Mouse (Mus musculus) ES-CJ7 (cell line): ENCODE results near the gene Clca4b.
"Not testable (repeated sequence)": the region's sequence is repeated elsewhere in the genome, so short reads cannot be mapped to it uniquely, and the experiment has no call there.

ENCODE experiments used
- DNase-seq: peaks from one replicate; pipeline ENCODE4 v3.0.0; 2011; ENCODE audit warnings: low read depth, low spot score

The Clca4b gene

DNA sequence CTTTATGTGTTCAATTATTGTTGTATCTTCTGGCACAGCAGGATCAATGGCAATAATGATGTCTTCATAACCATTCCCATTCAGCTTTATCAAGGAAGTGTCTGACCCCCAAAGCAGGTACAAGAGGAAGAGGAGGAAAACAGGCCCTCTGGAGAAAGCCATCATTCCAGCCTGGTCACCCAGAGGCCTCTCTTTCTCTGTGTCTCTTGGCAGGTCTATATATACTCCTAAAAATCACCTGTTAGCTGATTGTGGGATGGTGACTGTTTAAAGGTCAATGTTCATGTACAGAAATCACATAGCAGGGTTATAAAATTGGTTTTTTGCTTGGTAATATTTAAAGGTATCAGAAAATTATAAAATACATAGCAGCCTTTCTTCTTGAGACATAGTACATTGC lies at the start of gene Clca4b:
Gene Clca4b (minus strand): TSS at position 195 of the 400 bp plus-strand sequence.
- no peak for DNase-seq

DNA sequence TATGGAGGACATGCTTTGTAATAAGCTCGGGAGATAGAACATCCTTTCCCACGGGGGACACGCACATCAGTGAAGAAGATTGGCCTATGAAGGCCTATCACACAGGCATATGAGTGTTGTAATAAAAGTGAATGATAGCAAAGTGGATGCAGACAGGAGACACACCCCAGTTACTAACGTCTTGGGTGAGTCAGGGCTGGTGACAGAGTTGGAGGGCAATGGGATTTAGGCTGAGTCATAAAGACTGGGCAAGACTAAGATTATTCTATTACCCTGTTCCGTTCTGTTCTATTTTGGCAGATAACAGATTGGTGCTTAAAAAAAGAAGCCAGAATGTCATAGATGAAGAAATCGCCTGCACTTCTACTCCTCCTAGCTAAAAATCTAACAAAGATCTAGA lies 48.2 kb upstream of the Clca4b start:
- DNase-seq: no peak

DNA sequence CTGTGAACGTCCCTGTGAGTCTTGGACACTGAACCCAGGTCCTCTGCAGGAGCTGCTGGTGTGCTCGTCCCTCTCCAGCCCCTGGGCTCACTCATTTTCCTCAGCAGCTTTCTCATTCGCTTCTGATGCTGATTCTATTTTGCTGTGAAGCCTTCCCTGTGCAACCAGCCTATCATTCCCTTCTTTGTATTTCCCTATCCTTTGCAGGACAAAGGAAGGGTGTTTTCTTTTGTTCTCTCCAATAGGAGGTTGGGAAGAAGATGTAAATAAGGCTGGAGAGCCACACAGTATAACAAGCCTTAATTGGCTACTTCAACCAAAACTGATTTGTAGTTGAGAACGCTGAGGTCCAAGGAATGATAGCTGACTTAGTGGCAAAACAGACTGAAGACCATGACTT lies 45.3 kb upstream of the Clca4b start:
- peak; percentile 48 for DNase-seq

DNA sequence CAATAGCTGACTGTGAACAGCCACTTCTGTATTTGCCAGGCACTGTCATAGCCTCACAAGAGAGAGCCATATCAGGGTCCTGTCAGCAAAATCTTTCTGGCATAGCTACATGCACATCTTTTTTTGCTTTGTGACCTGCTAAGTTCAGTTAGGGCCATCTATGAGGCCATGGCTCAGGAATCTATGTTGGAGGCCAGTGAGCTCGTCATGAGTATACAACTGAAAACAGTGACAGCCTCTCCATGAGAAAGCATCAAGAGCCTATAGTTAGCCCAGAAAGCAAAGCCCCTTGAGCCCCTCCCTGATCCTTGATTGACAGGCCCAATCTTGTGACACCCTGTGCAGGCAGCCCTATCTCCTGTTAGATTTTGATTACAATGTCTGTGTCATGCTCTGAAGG lies 43.8 kb upstream of the Clca4b start:
- DNase-seq: no peak

DNA sequence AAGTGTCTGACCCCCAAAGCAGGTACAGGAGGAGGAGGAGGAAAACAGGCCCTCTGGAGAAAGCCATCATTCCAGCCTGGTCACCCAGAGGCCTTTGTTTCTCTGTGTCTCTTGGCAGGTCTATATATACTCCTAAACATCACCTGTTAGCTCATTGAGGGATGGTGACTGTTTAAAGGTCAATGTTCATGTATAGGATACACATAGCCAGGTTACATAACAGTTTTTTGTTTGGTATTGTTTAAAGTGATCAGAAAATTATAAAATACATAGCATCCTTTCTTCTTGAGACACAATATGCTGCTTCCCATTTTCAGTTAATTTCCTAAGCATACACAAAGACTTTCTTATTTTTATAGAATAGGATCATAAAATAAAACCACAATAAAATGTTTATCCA lies 42.6 kb upstream of the Clca4b start, which contains the start of gene Clca4a:
Gene Clca4a (minus strand): TSS at position 101 of the 400 bp plus-strand sequence.
- no peak for DNase-seq

DNA sequence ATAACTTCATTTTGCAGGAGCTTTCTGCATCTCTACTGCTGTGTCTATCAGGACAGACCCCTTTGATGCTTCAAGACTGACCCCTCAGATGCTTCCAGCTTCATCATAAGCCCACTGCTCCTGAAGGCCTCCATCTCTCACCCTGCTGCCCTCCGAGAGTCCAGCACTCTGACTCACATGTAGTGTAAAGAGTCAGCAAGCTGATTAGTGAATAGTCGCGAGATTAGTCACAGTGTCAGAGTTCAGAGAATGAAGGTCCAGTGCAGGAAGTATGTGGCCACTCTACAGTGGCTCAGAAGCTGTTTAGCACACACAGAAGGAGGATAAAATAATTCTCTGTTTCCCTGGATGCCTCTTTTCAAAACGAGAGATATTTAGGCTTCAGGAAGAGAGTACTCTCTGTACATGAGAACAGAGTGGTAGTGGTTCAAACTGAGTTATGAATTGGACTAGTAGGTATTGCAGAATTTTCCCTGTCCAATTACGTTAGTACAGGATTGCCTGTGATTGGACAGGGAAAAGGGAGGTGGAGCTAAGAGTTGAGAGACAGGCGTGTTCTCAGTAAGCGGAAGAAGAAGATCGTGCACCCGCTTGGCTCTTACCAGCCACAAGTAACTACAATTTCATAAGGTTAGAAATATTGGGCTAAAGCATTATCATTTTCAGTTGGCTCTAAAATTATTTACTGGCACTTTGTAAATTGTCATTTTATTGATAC lies 39.4 kb upstream of the Clca4b start:
- no peak for DNase-seq

DNA sequence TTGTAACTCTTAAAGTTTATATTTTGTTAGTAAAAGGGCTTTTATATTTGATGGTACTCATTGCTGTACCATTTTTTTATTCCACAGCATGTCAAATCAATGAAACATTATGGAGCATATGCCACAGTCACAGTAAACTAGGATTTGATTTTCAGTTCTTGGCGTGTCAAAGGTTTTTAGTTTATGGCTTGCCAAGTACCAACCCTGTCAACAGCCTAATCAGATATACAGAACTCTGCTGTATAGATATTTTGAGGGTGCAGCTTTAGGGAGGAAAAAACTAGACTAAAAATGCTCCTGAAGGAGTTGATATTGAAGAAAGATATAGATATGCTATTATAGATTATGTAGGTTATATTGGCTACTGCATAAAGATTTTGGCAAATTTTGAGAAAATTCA lies 37.4 kb upstream of the Clca4b start:
- no peak for DNase-seq

DNA sequence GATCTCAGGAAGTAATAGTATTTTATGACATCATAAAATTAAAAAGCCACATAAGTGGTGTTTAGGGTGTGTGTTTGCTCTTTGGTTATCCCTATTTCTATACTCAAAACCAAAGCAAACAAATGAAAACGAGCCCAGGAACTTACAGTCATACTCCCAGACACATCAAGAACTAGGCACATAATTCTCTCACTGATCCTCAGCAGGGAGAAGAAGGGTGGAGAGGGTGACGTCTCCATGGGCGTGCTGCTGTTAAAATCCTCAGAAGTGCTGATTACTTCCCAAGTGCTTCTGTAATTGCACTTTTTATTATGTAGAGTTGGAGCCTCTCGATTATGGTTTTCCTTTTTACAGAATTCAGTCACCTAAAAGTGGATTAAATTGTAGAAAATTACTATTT lies 33.7 kb upstream of the Clca4b start:
- DNase-seq: no peak

DNA sequence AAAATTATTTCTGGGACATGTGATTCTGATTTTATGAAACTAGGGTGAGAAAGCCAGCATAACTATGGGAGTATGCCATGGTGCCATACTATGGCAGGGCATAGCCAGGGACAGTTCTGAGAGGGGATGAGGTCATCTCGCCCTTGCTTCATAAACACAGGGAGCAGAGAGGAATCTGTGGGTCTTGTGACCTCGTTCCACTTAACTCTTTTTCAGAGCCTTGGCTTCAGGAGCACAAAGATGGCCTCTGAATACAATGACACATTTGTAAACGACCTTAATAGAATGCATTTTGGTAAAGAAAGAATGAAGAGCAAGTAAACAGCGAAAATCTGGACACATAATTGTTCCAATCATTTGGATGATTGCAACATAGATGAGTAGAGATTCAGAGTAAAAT lies 18.5 kb upstream of the Clca4b start:
- DNase-seq: no peak

DNA sequence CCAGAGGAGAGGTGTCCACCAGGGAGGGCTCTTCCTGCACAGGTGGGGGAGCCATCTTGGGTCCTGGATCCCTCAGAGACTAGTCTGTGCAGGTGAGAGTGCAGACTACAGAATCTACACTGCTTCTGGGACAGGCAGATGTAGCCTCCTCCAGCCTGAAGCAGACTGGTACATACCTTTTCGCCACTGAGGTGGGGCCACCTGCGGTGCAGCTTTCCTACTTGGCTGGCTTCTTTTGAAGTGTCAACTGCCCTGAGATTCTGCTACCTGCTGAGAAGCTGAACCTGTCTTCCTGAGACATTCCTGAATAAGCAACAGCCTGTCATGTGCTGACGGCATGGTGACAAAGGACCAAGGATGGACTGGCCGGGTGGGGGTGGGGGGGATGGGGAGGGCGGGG lies 15.0 kb upstream of the Clca4b start:
- DNase-seq: peak; percentile 74

DNA sequence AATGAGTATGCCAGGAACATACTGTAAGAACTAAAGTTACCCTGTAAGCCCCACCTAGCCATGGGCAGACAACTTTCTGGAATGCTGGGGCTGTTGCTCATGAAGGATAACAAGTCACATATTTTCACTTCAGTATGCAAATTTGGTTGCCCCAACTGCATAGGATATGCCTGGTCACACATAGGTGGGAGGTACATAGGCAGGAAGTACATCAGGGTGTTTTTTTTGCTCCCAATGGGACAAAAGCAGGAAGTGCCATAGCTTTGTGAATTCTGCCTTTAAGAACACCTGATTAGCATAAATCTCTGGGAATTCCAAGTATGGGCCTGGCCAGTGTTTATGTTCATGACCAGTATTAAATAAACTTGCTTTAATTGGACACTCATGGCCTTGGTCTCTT lies 1.3 kb upstream of the Clca4b start:
- DNase-seq: not testable (repeated sequence)

DNA sequence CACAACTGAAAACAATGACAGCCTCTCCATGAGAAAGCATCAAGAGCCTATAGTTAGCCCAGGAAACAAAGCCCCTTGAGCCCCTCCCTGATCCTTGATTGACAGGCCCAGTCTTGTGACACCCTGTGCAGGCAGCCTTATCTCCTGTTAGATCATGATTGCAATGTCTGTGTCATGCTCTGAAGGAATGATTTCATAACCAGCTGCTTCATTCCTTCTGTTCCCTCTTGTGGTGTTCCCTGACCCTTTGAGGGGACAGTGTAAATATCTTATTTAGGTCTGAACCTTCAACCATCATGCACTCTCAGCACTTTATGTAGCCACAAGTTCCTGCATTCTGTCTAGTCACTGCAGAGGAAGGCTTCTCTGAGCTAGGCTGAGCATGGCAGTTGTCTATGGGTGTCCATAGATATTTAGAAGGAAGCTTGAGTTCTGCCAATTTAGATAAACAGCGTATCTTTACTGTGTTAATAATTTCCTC lies 722 bp upstream of the Clca4b start:
- DNase-seq: peak; percentile 5

DNA sequence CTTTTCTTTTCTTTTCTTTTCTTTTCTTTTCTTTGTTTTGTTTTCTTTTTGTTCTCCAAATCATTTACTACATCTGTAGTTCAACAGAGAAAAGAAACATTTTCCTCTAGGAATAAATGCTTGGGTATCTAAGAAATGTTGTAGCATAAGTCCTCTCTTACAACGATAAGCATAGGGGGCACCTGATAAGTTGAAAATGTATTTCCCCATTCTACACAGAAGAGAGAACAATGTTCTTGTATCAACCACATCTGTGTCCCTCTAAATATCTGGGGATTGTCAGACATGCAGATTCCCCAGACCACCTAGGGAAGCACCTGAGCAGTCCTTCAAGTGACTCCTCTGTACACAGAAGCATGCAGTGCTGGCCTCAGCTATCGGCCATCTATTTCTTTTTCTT lies 18.3 kb downstream of the Clca4b start:
- no peak for DNase-seq

DNA sequence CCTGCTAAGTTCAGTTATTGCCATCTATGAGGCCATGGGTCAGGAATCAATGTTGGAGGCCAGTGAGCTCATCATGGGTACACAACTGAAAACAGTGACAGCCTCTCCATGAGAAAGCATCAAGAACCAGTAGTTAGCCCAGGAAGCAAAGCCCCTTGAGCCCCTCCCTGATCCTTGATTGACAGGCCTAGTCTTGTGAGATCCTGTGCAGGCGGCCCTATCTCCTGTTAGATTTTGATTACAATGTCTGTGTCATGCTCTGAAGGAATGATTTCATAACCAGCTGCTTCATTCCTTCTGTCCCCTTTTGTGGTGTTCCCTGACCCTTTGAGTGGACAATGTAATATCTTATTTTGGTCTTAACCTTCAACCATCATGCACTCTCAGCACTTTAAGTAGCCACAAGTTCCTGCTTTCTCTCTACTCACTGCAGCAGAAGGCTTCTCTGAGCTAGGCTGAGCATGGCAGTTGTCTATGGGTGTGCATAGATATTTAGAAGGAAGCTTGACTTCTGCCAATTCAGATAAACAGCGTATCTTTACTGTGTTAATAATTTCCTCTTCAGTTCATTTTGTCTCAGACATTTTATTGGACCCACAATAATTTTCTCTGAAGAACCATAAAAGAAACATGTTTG lies 35.2 kb downstream of the Clca4b start:
- no peak for DNase-seq

DNA sequence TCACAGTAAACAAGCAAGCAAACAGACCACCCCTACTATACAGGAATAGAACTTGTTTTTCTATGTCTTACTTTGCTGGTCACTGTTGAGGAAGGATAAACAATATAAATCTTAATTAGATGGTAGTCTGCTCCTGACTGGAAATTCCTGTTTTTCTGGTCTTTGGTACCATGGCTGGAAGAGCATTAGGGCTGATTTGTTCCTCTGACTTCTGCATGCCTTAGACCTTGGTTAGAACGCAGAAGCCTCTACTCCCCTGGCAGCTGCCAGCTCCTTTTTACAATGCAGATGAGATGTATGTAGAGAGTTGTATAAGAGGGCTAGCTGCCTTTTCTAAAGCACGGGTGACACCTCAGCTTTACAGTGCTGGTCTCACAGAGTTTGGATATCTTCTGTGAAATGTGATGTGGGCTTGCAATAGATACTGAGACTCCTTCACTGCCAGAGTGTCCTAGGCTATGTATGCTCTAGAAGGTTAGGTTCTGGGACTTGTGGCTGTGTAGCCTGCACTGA lies 42.0 kb downstream of the Clca4b start:
- no peak for DNase-seq

DNA sequence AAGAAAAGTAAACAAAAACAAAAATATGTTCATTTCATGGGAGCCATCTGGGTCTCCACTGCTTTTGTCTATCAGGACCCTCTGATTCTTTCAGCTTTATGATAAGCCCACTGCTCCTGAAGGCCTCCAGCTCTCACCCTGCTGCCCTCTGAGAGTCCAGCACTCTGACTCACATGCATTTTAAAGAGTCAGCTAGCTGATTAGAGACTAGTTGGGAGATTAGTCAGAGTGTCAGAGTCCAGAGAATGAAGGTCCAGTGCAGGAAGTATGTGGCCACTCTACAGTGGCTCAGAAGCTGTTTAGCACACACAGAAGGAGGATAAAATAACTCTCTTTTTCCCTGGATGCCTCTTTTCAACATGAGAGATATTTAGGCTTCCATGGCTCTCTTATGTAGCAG lies 45.4 kb downstream of the Clca4b start:
- DNase-seq: no peak

DNA sequence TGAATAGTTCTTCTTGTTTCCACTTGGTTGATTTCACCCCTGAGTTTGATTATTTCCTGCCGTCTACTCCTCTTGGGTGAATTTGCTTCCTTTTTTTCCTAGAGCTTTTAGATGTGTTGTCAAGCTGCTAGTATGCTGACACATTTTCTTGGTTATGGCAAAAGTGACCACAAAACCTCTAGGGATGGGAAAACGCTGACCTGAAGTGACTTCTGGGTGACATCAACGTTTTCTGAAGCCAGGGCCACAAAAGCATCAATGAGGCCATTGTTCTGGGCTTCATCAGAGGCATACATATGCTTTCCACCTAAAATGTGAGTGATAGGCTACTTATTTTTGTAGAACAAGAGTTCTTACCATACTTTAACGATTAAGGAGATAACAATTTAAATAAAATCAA lies 60.3 kb downstream of the Clca4b start:
- DNase-seq: not testable (repeated sequence)
